Mouse (Mus musculus) ES-E14 (cell line): Measurements from ENCODE around the gene Phykpl. TPM values are rescaled to one million over a fixed set of nuclear protein-coding genes. Genes with fewer than 3 reads are reported as not detected.

ENCODE experiments used
- DNase-seq: peaks from one replicate; pipeline ENCODE4 v3.0.0-alpha.2; 2013; ENCODE audit warnings: low read depth, low spot score
- H3K27ac ChIP-seq: 2 replicates; pipeline ENCODE4 v1.5.1; 2012; ENCODE audit warnings: low read depth, mild to moderate bottlenecking, low read length, moderate library complexity, mixed read lengths; ENCODE audit not compliant: poor library complexity, insufficient read depth, severe bottlenecking
- H3K36me3 ChIP-seq: 2 replicates; pipeline ENCODE4 v1.6.1; 2012; ENCODE audit warnings: mild to moderate bottlenecking, low read length, moderate library complexity, mixed read lengths; ENCODE audit not compliant: control insufficient read depth, poor library complexity, insufficient read depth, severe bottlenecking
- H3K4me1 ChIP-seq, 2 experiments: fragments of 150-350 bp in 1 of 2; sonication (generic) in 1 of 2; 2 replicates each; pipeline ENCODE4 v1.6.1; 2012; ENCODE audit warnings: low read length in 2 of 2, mild to moderate bottlenecking in 1 of 2, mixed read lengths in 1 of 2; ENCODE audit not compliant: control insufficient read depth in 2 of 2, insufficient read depth in 2 of 2, poor library complexity in 1 of 2
- H3K4me3 ChIP-seq, 2 experiments: fragments of 150-350 bp in 1 of 2; sonication (generic) in 1 of 2; 2 replicates each; pipeline ENCODE4 v1.5.1; 2012; ENCODE audit warnings: low read length in 2 of 2, low read depth in 1 of 2, mild to moderate bottlenecking in 1 of 2, mixed read lengths in 1 of 2; ENCODE audit not compliant: insufficient read depth in 1 of 2, poor library complexity in 1 of 2, severe bottlenecking in 1 of 2
- H3K9ac ChIP-seq: 2 replicates; pipeline ENCODE4 v1.6.1; 2012; ENCODE audit warnings: low read depth, mild to moderate bottlenecking, low read length, mixed read lengths; ENCODE audit not compliant: poor library complexity, insufficient read depth, severe bottlenecking
- H3K9me3 ChIP-seq: fragments of 150-350 bp; sonication (generic); 2 replicates; pipeline ENCODE4 v1.6.1; 2012; ENCODE audit warnings: low read depth, mild to moderate bottlenecking, low read length; ENCODE audit not compliant: control insufficient read depth, insufficient read depth
- CHD2 ChIP-seq: IDR thresholded peaks from 2 replicates; pipeline ENCODE4 v1.6.1; 2014; ENCODE audit warnings: mild to moderate bottlenecking, low read depth, low read length, inconsistent platforms
- HCFC1 ChIP-seq: IDR thresholded peaks from 2 replicates; pipeline ENCODE4 v1.6.1; 2012; ENCODE audit warnings: low read length, inconsistent platforms, borderline replicate concordance; ENCODE audit not compliant: insufficient read depth
- MAFK ChIP-seq: IDR thresholded peaks from 2 replicates; pipeline ENCODE4 v1.6.1; 2014; ENCODE audit warnings: mild to moderate bottlenecking, low read depth, low read length, inconsistent platforms; ENCODE audit not compliant: insufficient read depth
- ZC3H11A ChIP-seq: IDR thresholded peaks from 2 replicates; pipeline ENCODE4 v1.6.1; 2012; ENCODE audit warnings: low read depth, mild to moderate bottlenecking, inconsistent platforms, low read length, borderline replicate concordance
- ZNF384 ChIP-seq: IDR thresholded peaks from 2 replicates; pipeline ENCODE4 v1.6.1; 2012; ENCODE audit warnings: low read depth, low read length, inconsistent platforms
- in situ Hi-C, 2 experiments: fragments of 600-800 bp; cut with MboI; formaldehyde crosslinking; loops; one replicate each; pipeline ENCODE4 v1.15.1; 2025; ENCODE audit warnings: low sequenced_read_pairs in 2 of 2, inconsistent platforms in 1 of 2; ENCODE audit not compliant: unreplicated experiment in 2 of 2
- total RNA-seq: library from RNA; depleted of rRNA; stranded (reverse); fragments of 300-350 nt; gene quantifications from 2 replicates; pipeline ENCODE4 v1.2.3, GENCODE M21; 2012

The Phykpl gene
- total RNA-seq, 1 experiment, result 23.4 TPM

- H3K36me3 ChIP-seq, result peaks cover 62% of the 10 kb centered on the region
- no peak overlapping the region for H3K4me3 ChIP-seq
- in situ Hi-C loops, result no loop called here
- peaks cover 0 to 2% of the 10 kb centered on the region in 2 experiments; a peak in 2 of 4 replicates for H3K4me1 ChIP-seq
- H3K9ac ChIP-seq, result no peak overlapping the region
- DNase-seq, result no peak
- no peaks in the 10 kb centered on the region for H3K9me3 ChIP-seq
- TF ChIP-seq CHD2 (0 out of 2 replicates have a peak, but pooled peaks have one; percentile 5), MAFK (no peak)
- no peak overlapping the region for H3K27ac ChIP-seq
Measured at GRCm38 (mm10) chr11:51595459-51596083, 11.0 kb downstream of the Phykpl start.

- TF ChIP-seq HCFC1 (no peak), ZC3H11A (no peak), MAFK (no peak), CHD2 (no peak; the same call in 1 of the 2 replicates)
- no peak for DNase-seq
- in situ Hi-C loops, result no loop called here
- H3K4me3 ChIP-seq, result no peak overlapping the region
- H3K36me3 ChIP-seq, result peaks cover 70% of the 10 kb centered on the region
- no peak overlapping the region for H3K9ac ChIP-seq
- H3K4me1 ChIP-seq, result peaks cover 0 to 3% of the 10 kb centered on the region in 2 experiments; a peak in 2 of 4 replicates
- no peaks in the 10 kb centered on the region for H3K9me3 ChIP-seq
- no peak overlapping the region for H3K27ac ChIP-seq
Measured at GRCm38 (mm10) chr11:51597553-51597952, 13.0 kb downstream of the Phykpl start.

GRCm38 (mm10) chr11:51602253-51602652 is 17.7 kb downstream of the Phykpl start:
- Histone ChIP-seq H3K4me1 (peaks cover 2 to 4% of the 10 kb centered on the region in 2 experiments; a peak in 1 of 4 replicates), H3K4me3 (peak overlapping the region in 1 of 2 experiments; percentile 7; a peak in 1 of 4 replicates), H3K9me3 (no peaks in the 10 kb centered on the region), H3K36me3 (peaks cover 83% of the 10 kb centered on the region), H3K27ac (0 out of 2 replicates have a peak overlapping the region, but pooled peaks have one; percentile 32), H3K9ac (no peak overlapping the region)
- no peak for DNase-seq
- TF ChIP-seq HCFC1 (no peak), ZNF384 (no peak), CHD2 (no peak), MAFK (no peak), ZC3H11A (no peak)
- in situ Hi-C loops, result no loop called here

- peak overlapping the region; percentile 98 for H3K9ac ChIP-seq
- H3K4me3 ChIP-seq, result peak overlapping the region; percentile 70 to 94
- DNase-seq, result peak; percentile 69
- peak overlapping the region; percentile 89 for H3K27ac ChIP-seq
- H3K36me3 ChIP-seq, result peaks cover 50% of the 10 kb centered on the region
- in situ Hi-C loops, result no loop called here
- H3K9me3 ChIP-seq, result no peaks in the 10 kb centered on the region
- peaks cover 4 to 7% of the 10 kb centered on the region in 2 experiments; a peak in 2 of 4 replicates for H3K4me1 ChIP-seq
- TF ChIP-seq ZC3H11A (no peak), HCFC1 (peak; percentile 54), ZNF384 (no peak), MAFK (no peak), CHD2 (no peak)
Measured at GRCm38 (mm10) chr11:51605602-51606446, 21.3 kb downstream of the Phykpl start.
